Mouse (Mus musculus): ENCODE measurements around the gene Pdia5. TPM values are rescaled to one million over a fixed set of nuclear protein-coding genes. Genes with fewer than 3 reads are reported as not detected.
A peak's percentile ranks its signal among the peaks of the same experiment; 100 is the strongest.

The Pdia5 gene
- polyA plus RNA-seq, 1 experiment from 2014 or later: 12.2 TPM

DNA sequence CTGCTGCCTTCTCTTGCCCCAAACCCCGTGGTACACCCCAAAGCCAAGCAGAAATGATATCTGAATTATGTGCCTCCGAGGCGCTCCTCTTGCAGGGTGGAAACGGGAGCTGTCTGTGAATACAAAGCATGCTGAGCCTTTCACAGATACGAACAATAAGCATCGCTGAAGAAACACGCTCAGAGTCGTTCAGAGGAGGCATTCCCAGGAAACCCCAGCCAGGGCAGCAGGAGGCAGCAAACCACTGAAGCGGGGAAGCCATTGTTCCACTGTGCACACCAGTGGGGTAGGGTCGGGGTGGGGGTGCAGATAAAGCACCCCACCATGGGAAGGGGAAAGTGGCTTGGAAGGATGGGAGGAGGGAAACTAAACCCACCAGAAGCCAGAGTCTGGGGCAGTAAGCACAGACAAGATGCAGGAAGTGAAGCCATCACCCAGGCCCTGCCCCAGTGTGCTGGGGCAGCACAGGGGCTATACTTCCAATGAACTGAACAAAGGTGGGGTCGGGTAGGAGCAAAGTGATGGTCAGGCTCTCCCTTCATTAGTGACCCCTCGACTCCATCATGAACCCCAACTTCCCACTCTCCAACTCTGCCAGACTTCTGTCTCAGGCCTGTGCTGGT, 25.9 kb downstream of the Pdia5 start:
- H3K9me3 ChIP-seq (replicated peaks; ENCODE audit: control insufficient read depth, low read length): no peaks in the 10 kb centered on the region
- peak; percentile 50; the same call in 1 of the 2 replicates for ATAC-seq (replicated peaks; ENCODE audit: insufficient number of reproducible peaks, low FRiP score, low TSS enrichment, low read depth)
- H3K4me1 ChIP-seq (ENCODE audit: control insufficient read depth, insufficient read depth, low read length): no peaks in the 10 kb centered on the region
- peak; percentile 17 for DNase-seq (ENCODE audit: low spot score)
- 54% methylated on average over 12 of the region's 12 CpGs for WGBS
- H3K4me3 ChIP-seq (ENCODE audit: low read depth, low read length): no peak overlapping the region
- H3K4me2 ChIP-seq (ENCODE audit: low read depth, low read length): no peak overlapping the region
- H3K27ac ChIP-seq (replicated peaks; ENCODE audit: low read depth, low read length): no peak overlapping the region
- H3K9ac ChIP-seq (replicated peaks; ENCODE audit: low read length): no peak overlapping the region; the same call in 1 of the 2 replicates
- no peaks in the 10 kb centered on the region for H3K27me3 ChIP-seq (ENCODE audit: control insufficient read depth, insufficient read depth, low read length)
- H3K36me3 ChIP-seq (replicated peaks; ENCODE audit: control insufficient read depth, insufficient read depth, low read depth, low read length): no peaks in the 10 kb centered on the region

DNA sequence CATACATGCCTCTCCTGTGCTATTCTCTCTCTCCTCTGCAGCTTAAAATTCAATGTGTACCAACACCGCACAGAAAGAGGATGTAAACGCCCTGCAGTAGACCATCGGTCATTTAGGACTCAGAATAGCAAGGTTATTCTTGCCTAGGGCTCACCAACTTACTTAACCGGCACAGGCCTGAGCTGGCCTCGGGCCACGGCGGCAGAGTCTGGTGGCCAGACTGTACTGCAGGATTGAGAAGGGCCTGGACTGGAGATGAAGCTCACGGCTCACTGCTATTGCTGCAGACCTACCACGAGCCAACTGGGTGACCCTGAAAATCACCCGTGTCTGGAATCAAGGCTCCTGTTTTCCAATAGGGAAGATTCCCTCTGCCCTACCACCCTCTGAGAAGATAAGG, 27.0 kb downstream of the Pdia5 start:
- no peak for DNase-seq (ENCODE audit: low spot score)
- no peak overlapping the region for H3K4me2 ChIP-seq (ENCODE audit: low read depth, low read length)
- H3K9ac ChIP-seq (replicated peaks; ENCODE audit: low read length): no peak overlapping the region
- no peak overlapping the region for H3K4me3 ChIP-seq (ENCODE audit: low read depth, low read length)
- no peaks in the 10 kb centered on the region for H3K4me1 ChIP-seq (ENCODE audit: control insufficient read depth, insufficient read depth, low read length)
- no peak overlapping the region for H3K27ac ChIP-seq (replicated peaks; ENCODE audit: low read depth, low read length)
- 90% methylated on average over 10 of the region's 10 CpGs for WGBS
- no peaks in the 10 kb centered on the region for H3K9me3 ChIP-seq (replicated peaks; ENCODE audit: control insufficient read depth, low read length)
- no peak for ATAC-seq (replicated peaks; ENCODE audit: insufficient number of reproducible peaks, low FRiP score, low TSS enrichment, low read depth)
- H3K27me3 ChIP-seq (ENCODE audit: control insufficient read depth, insufficient read depth, low read length): no peaks in the 10 kb centered on the region
- no peaks in the 10 kb centered on the region for H3K36me3 ChIP-seq (replicated peaks; ENCODE audit: control insufficient read depth, insufficient read depth, low read depth, low read length)

DNA sequence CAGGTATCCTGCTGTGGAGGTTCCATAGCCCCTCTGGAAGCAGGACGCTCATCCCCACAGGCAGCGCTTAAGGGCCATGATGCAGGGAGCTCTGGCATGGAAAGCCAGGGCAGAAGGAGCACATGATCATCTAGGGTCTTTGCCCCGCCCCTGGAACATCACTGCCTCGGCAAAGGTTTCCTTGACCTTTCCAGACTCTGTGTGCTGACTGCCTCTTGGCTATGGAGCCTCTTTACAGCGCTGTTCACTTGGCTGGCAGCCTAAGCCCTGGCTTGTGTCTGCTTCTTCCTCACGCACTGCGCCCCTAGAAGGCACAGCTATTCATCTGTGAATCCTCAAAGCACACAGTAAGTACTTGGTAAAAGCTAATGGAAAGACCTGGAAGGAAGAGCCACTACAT, 27.7 kb downstream of the Pdia5 start:
- no peak overlapping the region for H3K4me2 ChIP-seq (ENCODE audit: low read depth, low read length)
- no peaks in the 10 kb centered on the region for H3K4me1 ChIP-seq (ENCODE audit: control insufficient read depth, insufficient read depth, low read length)
- no peak overlapping the region for H3K27ac ChIP-seq (replicated peaks; ENCODE audit: low read depth, low read length)
- H3K9me3 ChIP-seq (replicated peaks; ENCODE audit: control insufficient read depth, low read length): no peaks in the 10 kb centered on the region
- H3K27me3 ChIP-seq (ENCODE audit: control insufficient read depth, insufficient read depth, low read length): no peaks in the 10 kb centered on the region
- no peaks in the 10 kb centered on the region for H3K36me3 ChIP-seq (replicated peaks; ENCODE audit: control insufficient read depth, insufficient read depth, low read depth, low read length)
- 78% methylated on average over 7 of the region's 7 CpGs for WGBS
- no peak overlapping the region for H3K4me3 ChIP-seq (ENCODE audit: low read depth, low read length)
- ATAC-seq (replicated peaks; ENCODE audit: insufficient number of reproducible peaks, low FRiP score, low TSS enrichment, low read depth) (no peak), DNase-seq (ENCODE audit: low spot score) (no peak)
- no peak overlapping the region for H3K9ac ChIP-seq (replicated peaks; ENCODE audit: low read length)

DNA sequence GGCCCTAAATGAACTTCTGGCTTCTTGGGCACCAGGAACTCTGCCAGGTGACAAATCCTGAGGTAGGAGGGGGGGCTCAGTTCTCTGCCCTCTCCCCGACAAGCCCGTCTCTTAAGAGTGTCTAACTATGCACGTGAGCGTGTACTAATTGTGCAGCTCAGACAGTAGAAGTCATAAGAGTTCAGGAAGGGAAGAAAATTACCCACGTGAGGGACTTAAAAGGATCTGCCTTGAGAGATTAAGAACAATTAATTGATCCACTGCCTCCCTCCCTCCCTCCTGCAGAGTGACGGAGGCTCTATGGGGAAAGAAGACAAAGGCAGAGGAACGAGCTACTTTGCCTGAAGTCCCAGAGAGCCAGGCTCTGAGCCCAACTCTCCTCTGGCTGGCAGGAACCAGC, 31.1 kb downstream of the Pdia5 start:
- Histone ChIP-seq H3K36me3 (replicated peaks; ENCODE audit: control insufficient read depth, insufficient read depth, low read depth, low read length) (no peaks in the 10 kb centered on the region), H3K27ac (replicated peaks; ENCODE audit: low read depth, low read length) (no peak overlapping the region)

DNA sequence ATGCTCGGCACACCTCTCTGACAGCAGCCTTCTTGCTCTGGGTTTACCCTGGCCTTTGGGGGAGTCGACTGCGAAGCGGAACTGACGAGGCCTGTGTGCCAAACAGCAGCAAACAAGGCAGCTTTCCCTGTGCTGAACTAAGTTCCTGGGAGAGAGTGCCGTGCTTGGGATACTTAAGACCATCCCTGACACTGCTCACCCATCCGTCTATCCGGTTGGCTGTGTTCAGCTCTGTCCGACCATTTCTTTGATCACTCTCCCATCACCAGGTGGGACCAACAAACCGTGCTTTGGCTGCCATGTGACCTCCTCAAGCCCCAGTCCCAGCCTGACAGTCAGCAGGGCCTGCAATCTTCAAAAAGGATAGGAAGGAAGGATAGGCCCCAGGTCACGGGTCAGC, 32.4 kb downstream of the Pdia5 start:
- Histone ChIP-seq H3K27ac (replicated peaks; ENCODE audit: low read depth, low read length) (no peak overlapping the region), H3K9ac (replicated peaks; ENCODE audit: low read length) (no peak overlapping the region), H3K27me3 (ENCODE audit: control insufficient read depth, insufficient read depth, low read length) (no peaks in the 10 kb centered on the region), H3K4me2 (ENCODE audit: low read depth, low read length) (no peak overlapping the region), H3K36me3 (replicated peaks; ENCODE audit: control insufficient read depth, insufficient read depth, low read depth, low read length) (no peaks in the 10 kb centered on the region), H3K4me1 (ENCODE audit: control insufficient read depth, insufficient read depth, low read length) (no peaks in the 10 kb centered on the region), H3K9me3 (replicated peaks; ENCODE audit: control insufficient read depth, low read length) (no peaks in the 10 kb centered on the region), H3K4me3 (ENCODE audit: low read depth, low read length) (no peak overlapping the region)
- ATAC-seq (replicated peaks; ENCODE audit: insufficient number of reproducible peaks, low FRiP score, low TSS enrichment, low read depth): no peak
- WGBS: 91% methylated on average over 11 of the region's 11 CpGs
- no peak for DNase-seq (ENCODE audit: low spot score)

More for the DNA sequence above, 31.1 kb downstream of the Pdia5 start:
- DNase-seq (ENCODE audit: low spot score) (no peak), ATAC-seq (replicated peaks; ENCODE audit: insufficient number of reproducible peaks, low FRiP score, low TSS enrichment, low read depth) (no peak)
- H3K9ac ChIP-seq (replicated peaks; ENCODE audit: low read length): no peak overlapping the region
- no peaks in the 10 kb centered on the region for H3K27me3 ChIP-seq (ENCODE audit: control insufficient read depth, insufficient read depth, low read length)
- no peak overlapping the region for H3K4me3 ChIP-seq (ENCODE audit: low read depth, low read length)
- no peaks in the 10 kb centered on the region for H3K4me1 ChIP-seq (ENCODE audit: control insufficient read depth, insufficient read depth, low read length)
- H3K4me2 ChIP-seq (ENCODE audit: low read depth, low read length): no peak overlapping the region
- WGBS: 61% methylated on average over 7 of the region's 7 CpGs
- no peaks in the 10 kb centered on the region for H3K9me3 ChIP-seq (replicated peaks; ENCODE audit: control insufficient read depth, low read length)

DNA sequence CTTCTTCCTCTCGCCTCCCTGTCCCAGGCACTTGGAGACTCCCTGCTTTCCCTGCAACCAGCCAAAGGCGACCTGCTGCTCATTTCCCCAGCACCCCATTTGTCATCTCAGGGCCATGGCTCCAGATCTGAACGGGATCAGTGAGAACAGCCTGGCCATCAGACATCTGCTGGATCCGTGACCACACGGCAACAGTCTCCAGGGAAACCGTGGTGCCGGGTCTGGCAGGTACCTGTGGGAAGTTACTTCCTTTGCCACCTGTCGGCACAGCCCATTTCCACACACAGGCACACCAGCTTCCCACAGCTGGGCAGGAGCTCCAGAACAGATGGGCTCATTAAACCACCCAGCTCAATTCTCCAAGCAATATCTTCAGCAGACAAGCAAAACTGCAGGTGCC, 33.2 kb downstream of the Pdia5 start:
- H3K27me3 ChIP-seq (ENCODE audit: control insufficient read depth, insufficient read depth, low read length): no peaks in the 10 kb centered on the region
- no peaks in the 10 kb centered on the region for H3K4me1 ChIP-seq (ENCODE audit: control insufficient read depth, insufficient read depth, low read length)
- no peak overlapping the region for H3K4me3 ChIP-seq (ENCODE audit: low read depth, low read length)
- no peak overlapping the region for H3K9ac ChIP-seq (replicated peaks; ENCODE audit: low read length)
- DNase-seq (ENCODE audit: low spot score): no peak
- H3K9me3 ChIP-seq (replicated peaks; ENCODE audit: control insufficient read depth, low read length): no peaks in the 10 kb centered on the region
- no peaks in the 10 kb centered on the region for H3K36me3 ChIP-seq (replicated peaks; ENCODE audit: control insufficient read depth, insufficient read depth, low read depth, low read length)
- 83% methylated on average over 8 of the region's 8 CpGs for WGBS
- H3K4me2 ChIP-seq (ENCODE audit: low read depth, low read length): no peak overlapping the region
- no peak overlapping the region for H3K27ac ChIP-seq (replicated peaks; ENCODE audit: low read depth, low read length)
- ATAC-seq (replicated peaks; ENCODE audit: insufficient number of reproducible peaks, low FRiP score, low TSS enrichment, low read depth): no peak

DNA sequence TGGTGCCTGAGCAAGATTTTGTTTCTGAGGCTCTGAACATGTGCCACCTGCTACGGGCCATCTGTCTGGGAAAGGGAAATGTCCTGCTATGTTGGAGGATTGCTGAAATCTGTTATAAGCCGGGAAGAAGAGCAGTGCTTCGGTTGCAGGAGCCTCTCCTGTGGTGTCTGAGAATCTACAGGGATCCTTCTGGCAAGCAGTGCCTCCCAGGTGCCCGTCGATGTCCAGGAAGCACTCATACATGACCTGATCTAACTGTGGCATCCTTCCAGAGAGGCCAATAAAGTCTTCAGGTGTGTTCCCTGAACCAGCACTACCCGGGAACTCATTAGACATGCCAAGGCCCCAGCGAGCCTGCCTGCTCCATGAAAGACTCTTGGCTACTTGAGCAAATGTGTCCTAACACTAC, 33.7 kb downstream of the Pdia5 start:
- DNase-seq (ENCODE audit: low spot score) (no peak), ATAC-seq (replicated peaks; ENCODE audit: insufficient number of reproducible peaks, low FRiP score, low TSS enrichment, low read depth) (no peak)
- no peaks in the 10 kb centered on the region for H3K36me3 ChIP-seq (replicated peaks; ENCODE audit: control insufficient read depth, insufficient read depth, low read depth, low read length)
- H3K27me3 ChIP-seq (ENCODE audit: control insufficient read depth, insufficient read depth, low read length): no peaks in the 10 kb centered on the region
- no peaks in the 10 kb centered on the region for H3K9me3 ChIP-seq (replicated peaks; ENCODE audit: control insufficient read depth, low read length)
- no peak overlapping the region for H3K4me3 ChIP-seq (ENCODE audit: low read depth, low read length)
- H3K4me1 ChIP-seq (ENCODE audit: control insufficient read depth, insufficient read depth, low read length): no peaks in the 10 kb centered on the region
- no peak overlapping the region for H3K27ac ChIP-seq (replicated peaks; ENCODE audit: low read depth, low read length)
- no peak overlapping the region for H3K9ac ChIP-seq (replicated peaks; ENCODE audit: low read length)
- H3K4me2 ChIP-seq (ENCODE audit: low read depth, low read length): no peak overlapping the region
- 93% methylated on average over 7 of the region's 7 CpGs for WGBS

DNA sequence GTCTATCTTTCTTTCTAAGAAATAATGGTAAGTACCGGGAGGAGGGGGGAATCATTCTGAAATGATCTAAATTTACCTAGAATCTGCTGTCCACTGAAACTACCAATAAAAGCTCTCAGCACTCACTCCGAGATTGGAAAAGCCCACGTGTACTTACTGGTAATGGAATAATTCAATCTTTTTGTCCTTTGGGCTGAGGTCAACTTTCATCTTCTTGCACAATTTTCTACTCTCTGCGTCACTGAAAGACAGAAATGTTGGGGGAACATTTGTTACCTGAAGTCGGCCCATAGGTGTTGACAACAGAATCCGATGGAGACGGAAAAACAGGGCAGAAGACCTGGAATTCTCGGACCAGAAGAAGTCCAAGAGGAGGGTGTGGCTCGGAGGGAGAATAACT, 34.4 kb downstream of the Pdia5 start:
- no peak overlapping the region for H3K27ac ChIP-seq (replicated peaks; ENCODE audit: low read depth, low read length)
- WGBS: 87% methylated on average over 9 of the region's 9 CpGs
- ATAC-seq (replicated peaks; ENCODE audit: insufficient number of reproducible peaks, low FRiP score, low TSS enrichment, low read depth): no peak
- no peak overlapping the region for H3K4me3 ChIP-seq (ENCODE audit: low read depth, low read length)
- H3K27me3 ChIP-seq (ENCODE audit: control insufficient read depth, insufficient read depth, low read length): no peaks in the 10 kb centered on the region
- DNase-seq (ENCODE audit: low spot score): no peak
- no peaks in the 10 kb centered on the region for H3K4me1 ChIP-seq (ENCODE audit: control insufficient read depth, insufficient read depth, low read length)
- no peak overlapping the region for H3K4me2 ChIP-seq (ENCODE audit: low read depth, low read length)
- H3K9ac ChIP-seq (replicated peaks; ENCODE audit: low read length): no peak overlapping the region
- no peaks in the 10 kb centered on the region for H3K36me3 ChIP-seq (replicated peaks; ENCODE audit: control insufficient read depth, insufficient read depth, low read depth, low read length)
- H3K9me3 ChIP-seq (replicated peaks; ENCODE audit: control insufficient read depth, low read length): no peaks in the 10 kb centered on the region
